Mouse (Mus musculus) intestine, embryonic 16.5 days (tissue): ENCODE results near the gene Wdr18. TPM values are rescaled to one million over a fixed set of nuclear protein-coding genes. Genes with fewer than 3 reads are reported as not detected.

Source experiments
- ATAC-seq: fragments of 200-750 bp; cut with Nextera tagmentation; 2 replicates; pipeline ENCODE4 v1.8.0; 2017; ENCODE audit warnings: moderate TSS enrichment, moderate library complexity
- H3K27ac ChIP-seq: fragments of 300-500 bp; sonication (generic); 2 replicates; pipeline ENCODE4 v1.5.1; 2014; ENCODE audit warnings: mild to moderate bottlenecking, low read length
- H3K27me3 ChIP-seq: fragments of 300-500 bp; sonication (generic); replicated peaks from 2 replicates; pipeline ENCODE4 v1.6.1; 2014; ENCODE audit warnings: low read length, control low read depth, mixed read lengths; ENCODE audit not compliant: control insufficient read depth, insufficient read depth
- H3K36me3 ChIP-seq: fragments of 300-500 bp; sonication (generic); 2 replicates; pipeline ENCODE4 v1.6.1; 2014; ENCODE audit warnings: low read length, control low read depth; ENCODE audit not compliant: control insufficient read depth, insufficient read depth
- H3K4me1 ChIP-seq: fragments of 300-500 bp; sonication (generic); 2 replicates; pipeline ENCODE4 v1.6.1; 2014; ENCODE audit warnings: low read length, control low read depth, mixed read lengths; ENCODE audit not compliant: control insufficient read depth, insufficient read depth
- H3K4me2 ChIP-seq: fragments of 300-500 bp; sonication (generic); 2 replicates; pipeline ENCODE4 v1.6.1; 2014; ENCODE audit warnings: low read depth, low read length, control low read depth
- H3K4me3 ChIP-seq: fragments of 300-500 bp; sonication (generic); 2 replicates; pipeline ENCODE4 v1.5.1; 2014; ENCODE audit warnings: mild to moderate bottlenecking, low read length
- H3K9ac ChIP-seq: fragments of 300-500 bp; sonication (generic); 2 replicates; pipeline ENCODE4 v1.6.1; 2014; ENCODE audit warnings: low read depth, low read length
- H3K9me3 ChIP-seq: fragments of 300-500 bp; sonication (generic); 2 replicates; pipeline ENCODE4 v1.6.1; 2016; ENCODE audit warnings: low read length, control low read depth; ENCODE audit not compliant: control insufficient read depth
- WGBS: fragments of 180-500 bp; shearing (Covaris S2); extraction: QIAGEN DNeasy Blood & Tissue Kit; methylation state at CpG from one replicate; pipeline ENCODE4 v1.1.7; 2014; 5-methylcytosine and 5-hydroxymethylcytosine counted together
- polyA plus RNA-seq: library from polyadenylated mRNA; unstranded; fragments of >200 nt; fragmentation: Nextera tagmentation; extraction: Ambion mirVana; gene quantifications from 2 replicates; pipeline ENCODE4 v1.2.1, GENCODE M21; 2015

Gene Wdr18
- polyA plus RNA-seq, 1 experiment from 2014 or later = 96.6 TPM

GRCm38 (mm10) chr10:79933145-79933679, 26.7 kb upstream of the Wdr18 start:
- H3K4me1 ChIP-seq = peaks cover 86% of the 10 kb centered on the region

GRCm38 (mm10) chr10:79933861-79934260, 26.1 kb upstream of the Wdr18 start:
- Histone ChIP-seq H3K9ac (peak overlapping the region; percentile 47; the same call in 1 of the 2 replicates), H3K4me3 (no peak overlapping the region), H3K4me2 (no peak overlapping the region), H3K36me3 (peaks cover 24% of the 10 kb centered on the region; the same call in 1 of the 2 replicates), H3K4me1 (peaks cover 82% of the 10 kb centered on the region), H3K9me3 (no peaks in the 10 kb centered on the region), H3K27ac (peak overlapping the region; percentile 49; the same call in 1 of the 2 replicates), H3K27me3 (no peaks in the 10 kb centered on the region)
- no peak for ATAC-seq
- 76% methylated on average over 6 of the region's 6 CpGs for WGBS

More at GRCm38 (mm10) chr10:79933145-79933679, 26.7 kb upstream of the Wdr18 start:
- WGBS = 61% methylated on average over 9 of the region's 9 CpGs
- peak overlapping the region; percentile 51 for H3K27ac ChIP-seq
- H3K9me3 ChIP-seq = no peaks in the 10 kb centered on the region
- H3K36me3 ChIP-seq = peaks cover 24% of the 10 kb centered on the region; the same call in 1 of the 2 replicates
- H3K4me3 ChIP-seq = no peak overlapping the region
- H3K9ac ChIP-seq = 0 out of 2 replicates have a peak overlapping the region, but pooled peaks have one; percentile 25
- no peak for ATAC-seq
- no peaks in the 10 kb centered on the region for H3K27me3 ChIP-seq
- H3K4me2 ChIP-seq = no peak overlapping the region

- whole genome bisulfite sequencing = 45% methylated on average over 13 of the region's 13 CpGs
- no peaks in the 10 kb centered on the region for H3K27me3 ChIP-seq
- ATAC-seq = 0 out of 2 replicates have a peak, but pooled peaks have one; percentile 4
- H3K4me1 ChIP-seq = peaks cover 80% of the 10 kb centered on the region
- peak overlapping the region; percentile 47 for H3K9ac ChIP-seq
- peaks cover 24% of the 10 kb centered on the region; the same call in 1 of the 2 replicates for H3K36me3 ChIP-seq
- H3K27ac ChIP-seq = peak overlapping the region; percentile 49
- no peak overlapping the region for H3K4me3 ChIP-seq
- H3K4me2 ChIP-seq = no peak overlapping the region
- H3K9me3 ChIP-seq = no peaks in the 10 kb centered on the region
Measured at GRCm38 (mm10) chr10:79934272-79934721, 25.7 kb upstream of the Wdr18 start.

GRCm38 (mm10) chr10:79934794-79935569, 25.0 kb upstream of the Wdr18 start:
- Histone ChIP-seq H3K4me1 (peaks cover 78% of the 10 kb centered on the region), H3K9me3 (no peaks in the 10 kb centered on the region), H3K4me3 (no peak overlapping the region), H3K9ac (no peak overlapping the region), H3K27ac (no peak overlapping the region), H3K36me3 (peaks cover 26% of the 10 kb centered on the region; the same call in 1 of the 2 replicates), H3K27me3 (no peaks in the 10 kb centered on the region), H3K4me2 (no peak overlapping the region)
- WGBS = 85% methylated on average over 16 of the region's 16 CpGs
- no peak for ATAC-seq

GRCm38 (mm10) chr10:79936284-79936910, 23.6 kb upstream of the Wdr18 start:
- Histone ChIP-seq H3K36me3 (peaks cover 21% of the 10 kb centered on the region; the same call in 1 of the 2 replicates), H3K9ac (peak overlapping the region; percentile 46; the same call in 1 of the 2 replicates), H3K27me3 (no peaks in the 10 kb centered on the region), H3K9me3 (no peaks in the 10 kb centered on the region), H3K4me2 (peak overlapping the region; percentile 28), H3K27ac (peak overlapping the region; percentile 85), H3K4me1 (peaks cover 70% of the 10 kb centered on the region), H3K4me3 (peak overlapping the region; percentile 3; the same call in 1 of the 2 replicates)
- ATAC-seq = peak; percentile 10; the same call in 1 of the 2 replicates
- WGBS = 47% methylated on average over 10 of the region's 10 CpGs

- Histone ChIP-seq H3K9ac (peak overlapping the region; percentile 46; the same call in 1 of the 2 replicates), H3K36me3 (peaks cover 16% of the 10 kb centered on the region; the same call in 1 of the 2 replicates), H3K9me3 (no peaks in the 10 kb centered on the region), H3K4me2 (peak overlapping the region; percentile 28), H3K4me1 (peaks cover 64% of the 10 kb centered on the region), H3K4me3 (peak overlapping the region; percentile 3; the same call in 1 of the 2 replicates), H3K27me3 (no peaks in the 10 kb centered on the region), H3K27ac (peak overlapping the region; percentile 85)
- ATAC-seq = peak; percentile 54
- 45% methylated on average over 27 of the region's 27 CpGs for WGBS
Measured at GRCm38 (mm10) chr10:79936911-79937441, 23.0 kb upstream of the Wdr18 start.

GRCm38 (mm10) chr10:79937775-79938526, 22.0 kb upstream of the Wdr18 start:
- H3K27me3 ChIP-seq = no peaks in the 10 kb centered on the region
- no peaks in the 10 kb centered on the region for H3K9me3 ChIP-seq
- H3K4me3 ChIP-seq = no peak overlapping the region
- ATAC-seq = no peak
- peaks cover 12% of the 10 kb centered on the region; the same call in 1 of the 2 replicates for H3K36me3 ChIP-seq
- no peak overlapping the region for H3K4me2 ChIP-seq
- H3K4me1 ChIP-seq = peaks cover 57% of the 10 kb centered on the region
- WGBS = 67% methylated on average over 11 of the region's 11 CpGs
- H3K9ac ChIP-seq = peak overlapping the region; percentile 14; the same call in 1 of the 2 replicates
- peak overlapping the region; percentile 1; the same call in 1 of the 2 replicates for H3K27ac ChIP-seq

- no peak overlapping the region for H3K4me2 ChIP-seq
- no peak for ATAC-seq
- H3K4me1 ChIP-seq = peaks cover 51% of the 10 kb centered on the region
- H3K27me3 ChIP-seq = no peaks in the 10 kb centered on the region
- no peak overlapping the region; the same call in 1 of the 2 replicates for H3K27ac ChIP-seq
- WGBS = 55% methylated on average over 7 of the region's 7 CpGs
- H3K36me3 ChIP-seq = 0 out of 2 replicates have a peak, but pooled peaks cover 8% of the 10 kb centered on the region
- no peaks in the 10 kb centered on the region for H3K9me3 ChIP-seq
- H3K4me3 ChIP-seq = no peak overlapping the region
- H3K9ac ChIP-seq = no peak overlapping the region
Measured at GRCm38 (mm10) chr10:79940749-79941148, 19.2 kb upstream of the Wdr18 start.
